Mouse (Mus musculus): ENCODE data around the gene Prpf40b. TPM values are rescaled to one million over a fixed set of nuclear protein-coding genes. Genes with fewer than 3 reads are reported as not detected.

Gene Prpf40b
- polyA plus RNA-seq, 1 experiment from 2014 or later = 129 TPM

- Histone ChIP-seq H3K4me3 (replicated peaks; ENCODE audit: low read length) (no peak overlapping the region), H3K4me2 (ENCODE audit: low read length) (no peak overlapping the region), H3K27me3 (replicated peaks; ENCODE audit: control insufficient read depth, insufficient read depth, low read length) (no peaks in the 10 kb centered on the region), H3K36me3 (ENCODE audit: control insufficient read depth, insufficient read depth) (peaks cover 11% of the 10 kb centered on the region; the same call in 1 of the 2 replicates), H3K9ac (replicated peaks; ENCODE audit: low read depth, low read length) (no peak overlapping the region), H3K27ac (ENCODE audit: low read length) (no peak overlapping the region), H3K4me1 (replicated peaks; ENCODE audit: control insufficient read depth, insufficient read depth, low read length) (no peaks in the 10 kb centered on the region), H3K9me3 (ENCODE audit: control insufficient read depth, low read length) (no peaks in the 10 kb centered on the region)
- WGBS = 91% methylated on average over 9 of the region's 9 CpGs
- ATAC-seq = no peak
These were observed 29.3 kb downstream of the Prpf40b start for GRCm38 (mm10) chr15:99324151-99324550.

GRCm38 (mm10) chr15:99325598-99325997 is 30.7 kb downstream of the Prpf40b start:
- H3K4me1 ChIP-seq (replicated peaks; ENCODE audit: control insufficient read depth, insufficient read depth, low read length) = no peaks in the 10 kb centered on the region
- H3K27ac ChIP-seq (ENCODE audit: low read length) = no peak overlapping the region
- no peaks in the 10 kb centered on the region for H3K27me3 ChIP-seq (replicated peaks; ENCODE audit: control insufficient read depth, insufficient read depth, low read length)
- ATAC-seq = no peak
- no peak overlapping the region for H3K4me2 ChIP-seq (ENCODE audit: low read length)
- no peak overlapping the region for H3K4me3 ChIP-seq (replicated peaks; ENCODE audit: low read length)
- H3K9ac ChIP-seq (replicated peaks; ENCODE audit: low read depth, low read length) = no peak overlapping the region
- WGBS = 96% methylated on average over 6 of the region's 6 CpGs
- peaks cover 10% of the 10 kb centered on the region; the same call in 1 of the 2 replicates for H3K36me3 ChIP-seq (ENCODE audit: control insufficient read depth, insufficient read depth)
- no peaks in the 10 kb centered on the region for H3K9me3 ChIP-seq (ENCODE audit: control insufficient read depth, low read length)

GRCm38 (mm10) chr15:99326407-99326806 is 31.5 kb downstream of the Prpf40b start:
- Histone ChIP-seq H3K4me1 (replicated peaks; ENCODE audit: control insufficient read depth, insufficient read depth, low read length) (no peaks in the 10 kb centered on the region), H3K4me2 (ENCODE audit: low read length) (no peak overlapping the region), H3K9ac (replicated peaks; ENCODE audit: low read depth, low read length) (no peak overlapping the region), H3K36me3 (ENCODE audit: control insufficient read depth, insufficient read depth) (peaks cover 10% of the 10 kb centered on the region; the same call in 1 of the 2 replicates), H3K9me3 (ENCODE audit: control insufficient read depth, low read length) (no peaks in the 10 kb centered on the region), H3K4me3 (replicated peaks; ENCODE audit: low read length) (no peak overlapping the region), H3K27me3 (replicated peaks; ENCODE audit: control insufficient read depth, insufficient read depth, low read length) (no peaks in the 10 kb centered on the region), H3K27ac (ENCODE audit: low read length) (no peak overlapping the region)
- no peak for ATAC-seq
- 57% methylated on average over 2 of the region's 2 CpGs for WGBS

- ATAC-seq = no peak
- no peak overlapping the region for H3K27ac ChIP-seq (ENCODE audit: low read length)
These were observed 32.1 kb downstream of the Prpf40b start for GRCm38 (mm10) chr15:99326959-99327358.

GRCm38 (mm10) chr15:99328011-99328410 is 33.1 kb downstream of the Prpf40b start:
- Histone ChIP-seq H3K27ac (ENCODE audit: low read length) (no peak overlapping the region), H3K9ac (replicated peaks; ENCODE audit: low read depth, low read length) (no peak overlapping the region), H3K9me3 (ENCODE audit: control insufficient read depth, low read length) (no peaks in the 10 kb centered on the region), H3K4me2 (ENCODE audit: low read length) (no peak overlapping the region), H3K4me1 (replicated peaks; ENCODE audit: control insufficient read depth, insufficient read depth, low read length) (no peaks in the 10 kb centered on the region), H3K36me3 (ENCODE audit: control insufficient read depth, insufficient read depth) (peaks cover 5% of the 10 kb centered on the region; the same call in 1 of the 2 replicates), H3K4me3 (replicated peaks; ENCODE audit: low read length) (no peak overlapping the region), H3K27me3 (replicated peaks; ENCODE audit: control insufficient read depth, insufficient read depth, low read length) (no peaks in the 10 kb centered on the region)
- WGBS = 99% methylated on average over 5 of the region's 5 CpGs
- ATAC-seq = no peak

More at GRCm38 (mm10) chr15:99326959-99327358, 32.1 kb downstream of the Prpf40b start:
- Histone ChIP-seq H3K9me3 (ENCODE audit: control insufficient read depth, low read length) (no peaks in the 10 kb centered on the region), H3K4me2 (ENCODE audit: low read length) (no peak overlapping the region), H3K4me3 (replicated peaks; ENCODE audit: low read length) (no peak overlapping the region), H3K9ac (replicated peaks; ENCODE audit: low read depth, low read length) (no peak overlapping the region), H3K4me1 (replicated peaks; ENCODE audit: control insufficient read depth, insufficient read depth, low read length) (no peaks in the 10 kb centered on the region), H3K27me3 (replicated peaks; ENCODE audit: control insufficient read depth, insufficient read depth, low read length) (no peaks in the 10 kb centered on the region), H3K36me3 (ENCODE audit: control insufficient read depth, insufficient read depth) (peaks cover 8% of the 10 kb centered on the region; the same call in 1 of the 2 replicates)
- 68% methylated on average over 1 of the region's 1 CpGs for WGBS

- no peak for ATAC-seq
- Histone ChIP-seq H3K27ac (ENCODE audit: low read length) (no peak overlapping the region), H3K4me1 (replicated peaks; ENCODE audit: control insufficient read depth, insufficient read depth, low read length) (peaks cover 2% of the 10 kb centered on the region; the same call in 1 of the 2 replicates), H3K9me3 (ENCODE audit: control insufficient read depth, low read length) (no peaks in the 10 kb centered on the region), H3K9ac (replicated peaks; ENCODE audit: low read depth, low read length) (no peak overlapping the region), H3K36me3 (ENCODE audit: control insufficient read depth, insufficient read depth) (peaks cover 5% of the 10 kb centered on the region; the same call in 1 of the 2 replicates), H3K27me3 (replicated peaks; ENCODE audit: control insufficient read depth, insufficient read depth, low read length) (no peaks in the 10 kb centered on the region), H3K4me3 (replicated peaks; ENCODE audit: low read length) (no peak overlapping the region), H3K4me2 (ENCODE audit: low read length) (no peak overlapping the region)
- WGBS = 81% methylated on average over 2 of the region's 2 CpGs
These were observed 35.4 kb downstream of the Prpf40b start for GRCm38 (mm10) chr15:99330324-99330723.

- no peak for ATAC-seq
- Histone ChIP-seq H3K36me3 (ENCODE audit: control insufficient read depth, insufficient read depth) (peaks cover 3% of the 10 kb centered on the region; the same call in 1 of the 2 replicates), H3K27ac (ENCODE audit: low read length) (no peak overlapping the region), H3K4me3 (replicated peaks; ENCODE audit: low read length) (no peak overlapping the region), H3K4me2 (ENCODE audit: low read length) (no peak overlapping the region), H3K4me1 (replicated peaks; ENCODE audit: control insufficient read depth, insufficient read depth, low read length) (peaks cover 2% of the 10 kb centered on the region; the same call in 1 of the 2 replicates), H3K27me3 (replicated peaks; ENCODE audit: control insufficient read depth, insufficient read depth, low read length) (no peaks in the 10 kb centered on the region), H3K9ac (replicated peaks; ENCODE audit: low read depth, low read length) (no peak overlapping the region), H3K9me3 (ENCODE audit: control insufficient read depth, low read length) (no peaks in the 10 kb centered on the region)
- WGBS = 78% methylated on average over 5 of the region's 5 CpGs
These were observed 36.5 kb downstream of the Prpf40b start for GRCm38 (mm10) chr15:99331341-99331740.

- Histone ChIP-seq H3K4me3 (replicated peaks; ENCODE audit: low read length) (no peak overlapping the region), H3K27me3 (replicated peaks; ENCODE audit: control insufficient read depth, insufficient read depth, low read length) (no peaks in the 10 kb centered on the region), H3K9me3 (ENCODE audit: control insufficient read depth, low read length) (no peaks in the 10 kb centered on the region), H3K27ac (ENCODE audit: low read length) (no peak overlapping the region), H3K4me2 (ENCODE audit: low read length) (no peak overlapping the region), H3K36me3 (ENCODE audit: control insufficient read depth, insufficient read depth) (peaks cover 1% of the 10 kb centered on the region; the same call in 1 of the 2 replicates), H3K4me1 (replicated peaks; ENCODE audit: control insufficient read depth, insufficient read depth, low read length) (peaks cover 2% of the 10 kb centered on the region; the same call in 1 of the 2 replicates), H3K9ac (replicated peaks; ENCODE audit: low read depth, low read length) (no peak overlapping the region)
- ATAC-seq = no peak
These were observed 37.2 kb downstream of the Prpf40b start for GRCm38 (mm10) chr15:99332111-99332510.

- no peak overlapping the region for H3K9ac ChIP-seq (replicated peaks; ENCODE audit: low read depth, low read length)
- peaks cover 2% of the 10 kb centered on the region; the same call in 1 of the 2 replicates for H3K4me1 ChIP-seq (replicated peaks; ENCODE audit: control insufficient read depth, insufficient read depth, low read length)
- WGBS = 74% methylated on average over 9 of the region's 9 CpGs
- no peaks in the 10 kb centered on the region for H3K9me3 ChIP-seq (ENCODE audit: control insufficient read depth, low read length)
- no peak overlapping the region for H3K4me2 ChIP-seq (ENCODE audit: low read length)
- H3K4me3 ChIP-seq (replicated peaks; ENCODE audit: low read length) = no peak overlapping the region
- peak overlapping the region; percentile 29 for H3K27ac ChIP-seq (ENCODE audit: low read length)
- no peaks in the 10 kb centered on the region for H3K36me3 ChIP-seq (ENCODE audit: control insufficient read depth, insufficient read depth)
- H3K27me3 ChIP-seq (replicated peaks; ENCODE audit: control insufficient read depth, insufficient read depth, low read length) = no peaks in the 10 kb centered on the region
- no peak for ATAC-seq
These were observed 38.2 kb downstream of the Prpf40b start for GRCm38 (mm10) chr15:99332921-99333675.
